Mouse (Mus musculus): ENCODE results near the gene Adgrb3. TPM values are rescaled to one million over a fixed set of nuclear protein-coding genes. Genes with fewer than 3 reads are reported as not detected.

Adgrb3 gene
- total and polyA plus RNA-seq, 2 experiments: not detected

DNA sequence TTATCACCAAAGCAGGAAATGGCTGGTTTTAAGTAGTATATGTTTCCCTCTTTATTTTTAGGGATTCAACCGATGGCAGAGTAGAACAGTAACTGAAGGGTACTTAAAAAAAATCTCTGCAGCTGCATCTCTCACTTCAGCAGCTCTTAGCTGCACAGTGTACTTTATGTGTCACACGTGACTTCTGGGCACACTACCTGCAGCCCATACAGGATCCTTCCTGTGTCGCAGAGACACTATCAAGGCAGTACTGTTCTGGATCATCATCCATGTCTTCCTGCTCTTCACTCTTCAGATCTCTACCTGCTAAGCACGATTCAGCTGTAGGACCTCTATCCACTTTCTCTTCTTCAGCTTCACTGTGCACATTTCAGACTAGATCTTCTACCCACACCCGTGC is 230.6 kb downstream of the Adgrb3 start:
- H3K36me3 ChIP-seq (ENCODE audit: control insufficient read depth, insufficient read depth, low read length): no peaks in the 10 kb centered on the region
- H3K4me1 ChIP-seq (ENCODE audit: control insufficient read depth, insufficient read depth, low read length): no peaks in the 10 kb centered on the region
- WGBS: 79% methylated on average over 5 of the region's 5 CpGs
- no peak for DNase-seq (ENCODE audit: extremely low read depth, low read depth, low spot score)
- H3K27me3 ChIP-seq (ENCODE audit: control insufficient read depth, insufficient read depth, low read length): no peaks in the 10 kb centered on the region
- TF ChIP-seq POLR2A (IDR thresholded peaks at IDR 0.05; ENCODE audit: extremely low read depth, insufficient read depth, low read length) (no peak), CTCF (IDR thresholded peaks at IDR 0.05; ENCODE audit: low read depth, low read length) (no peak)
- H3K9ac ChIP-seq (ENCODE audit: low read depth, low read length): no peak overlapping the region
- no peak overlapping the region for H3K27ac ChIP-seq (replicated peaks; ENCODE audit: insufficient read depth, low read depth, low read length)
- H3K4me3 ChIP-seq (ENCODE audit: insufficient read depth, low read depth, low read length): no peak overlapping the region
- H3K79me2 ChIP-seq (ENCODE audit: control insufficient read depth, insufficient read depth, low read length): no peaks in the 10 kb centered on the region

DNA sequence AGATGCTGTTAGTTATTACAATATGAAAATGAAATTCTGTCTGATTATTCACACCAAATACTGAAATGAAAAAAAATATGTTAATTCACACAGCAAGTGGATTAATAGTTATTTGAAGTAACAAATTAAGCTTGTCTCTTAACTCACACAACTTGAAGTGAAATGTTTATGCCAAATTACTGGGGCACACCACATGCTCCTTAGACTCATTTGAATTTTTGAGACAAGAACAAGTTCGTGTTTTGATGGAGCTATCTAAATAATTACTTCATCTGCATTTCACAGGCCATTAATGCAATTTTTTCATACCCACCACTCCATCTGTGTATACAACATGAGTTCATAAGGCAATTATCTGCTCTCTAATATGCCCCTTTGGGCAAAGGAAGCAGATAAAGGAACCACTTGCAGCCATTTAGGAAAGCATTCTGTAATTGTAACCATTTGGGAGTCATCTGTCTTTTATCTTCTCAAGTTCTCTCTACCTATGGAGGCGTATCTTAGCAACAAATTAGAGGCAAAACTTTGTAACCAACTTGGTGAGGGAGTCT is 240.9 kb downstream of the Adgrb3 start:
- no peak overlapping the region for H3K4me3 ChIP-seq (ENCODE audit: insufficient read depth, low read depth, low read length)
- DNase-seq (ENCODE audit: extremely low read depth, low read depth, low spot score): no peak
- WGBS: 51% methylated on average over 2 of the region's 2 CpGs

DNA sequence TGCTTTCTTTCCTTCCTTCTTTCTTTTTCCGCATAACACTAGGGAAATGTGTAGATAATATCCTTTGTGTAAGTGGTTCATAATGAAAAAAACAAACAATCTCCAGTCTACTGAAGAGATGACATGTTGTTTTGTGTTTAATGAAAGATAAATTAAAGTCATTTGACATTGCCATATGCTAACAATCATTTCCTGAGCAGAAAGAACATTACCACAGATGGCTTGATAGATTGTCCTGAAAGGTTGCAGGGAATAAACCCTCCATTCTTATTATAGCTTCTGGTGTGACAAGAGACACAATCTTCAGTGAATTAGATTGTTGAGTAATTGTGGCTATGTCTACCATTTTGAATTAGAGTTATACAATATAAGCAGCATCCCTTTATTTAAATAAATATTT is 247.8 kb downstream of the Adgrb3 start:
- WGBS: 75% methylated on average over 1 of the region's 1 CpGs
- Histone ChIP-seq H3K27ac (replicated peaks; ENCODE audit: insufficient read depth, low read depth, low read length) (no peak overlapping the region), H3K9ac (ENCODE audit: low read depth, low read length) (no peak overlapping the region), H3K4me1 (ENCODE audit: control insufficient read depth, insufficient read depth, low read length) (no peaks in the 10 kb centered on the region), H3K79me2 (ENCODE audit: control insufficient read depth, insufficient read depth, low read length) (no peaks in the 10 kb centered on the region), H3K27me3 (ENCODE audit: control insufficient read depth, insufficient read depth, low read length) (no peaks in the 10 kb centered on the region), H3K36me3 (ENCODE audit: control insufficient read depth, insufficient read depth, low read length) (no peaks in the 10 kb centered on the region), H3K4me3 (ENCODE audit: insufficient read depth, low read depth, low read length) (no peak overlapping the region)
- DNase-seq (ENCODE audit: extremely low read depth, low read depth, low spot score): no peak
- no peak for TF ChIP-seq CTCF (IDR thresholded peaks at IDR 0.05; ENCODE audit: low read depth, low read length)
- no peak for TF ChIP-seq POLR2A (IDR thresholded peaks at IDR 0.05; ENCODE audit: extremely low read depth, insufficient read depth, low read length)

More for the DNA sequence above, 240.9 kb downstream of the Adgrb3 start:
- H3K27me3 ChIP-seq (ENCODE audit: control insufficient read depth, insufficient read depth, low read length): no peaks in the 10 kb centered on the region
- H3K4me1 ChIP-seq (ENCODE audit: control insufficient read depth, insufficient read depth, low read length): no peaks in the 10 kb centered on the region
- H3K27ac ChIP-seq (replicated peaks; ENCODE audit: insufficient read depth, low read depth, low read length): no peak overlapping the region
- no peaks in the 10 kb centered on the region for H3K36me3 ChIP-seq (ENCODE audit: control insufficient read depth, insufficient read depth, low read length)
- no peak overlapping the region for H3K9ac ChIP-seq (ENCODE audit: low read depth, low read length)
- H3K79me2 ChIP-seq (ENCODE audit: control insufficient read depth, insufficient read depth, low read length): no peaks in the 10 kb centered on the region
- TF ChIP-seq CTCF (IDR thresholded peaks at IDR 0.05; ENCODE audit: low read depth, low read length) (no peak), POLR2A (IDR thresholded peaks at IDR 0.05; ENCODE audit: extremely low read depth, insufficient read depth, low read length) (no peak)

DNA sequence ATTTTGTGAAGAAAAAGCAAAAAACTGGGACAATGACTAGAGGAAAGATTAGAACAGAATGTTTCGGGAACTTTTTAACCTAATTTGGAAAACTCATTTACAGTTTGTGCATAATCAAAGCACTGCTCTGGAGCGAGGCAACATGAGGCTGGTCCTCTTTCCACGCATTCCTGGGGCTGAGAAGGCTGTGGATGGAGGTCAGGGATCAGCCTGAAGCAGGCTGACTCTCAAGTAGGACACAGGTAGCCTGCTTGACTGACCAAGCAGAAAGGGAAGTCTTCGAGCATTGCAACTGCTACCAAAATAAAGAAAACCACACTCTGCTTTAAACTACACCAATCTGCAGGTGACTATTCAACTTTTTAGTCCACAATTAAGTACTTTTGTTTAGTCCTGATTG is 251.7 kb downstream of the Adgrb3 start:
- Histone ChIP-seq H3K4me3 (ENCODE audit: insufficient read depth, low read depth, low read length) (no peak overlapping the region), H3K9ac (ENCODE audit: low read depth, low read length) (no peak overlapping the region), H3K27me3 (ENCODE audit: control insufficient read depth, insufficient read depth, low read length) (no peaks in the 10 kb centered on the region), H3K36me3 (ENCODE audit: control insufficient read depth, insufficient read depth, low read length) (no peaks in the 10 kb centered on the region), H3K79me2 (ENCODE audit: control insufficient read depth, insufficient read depth, low read length) (no peaks in the 10 kb centered on the region), H3K27ac (replicated peaks; ENCODE audit: insufficient read depth, low read depth, low read length) (no peak overlapping the region), H3K4me1 (ENCODE audit: control insufficient read depth, insufficient read depth, low read length) (no peaks in the 10 kb centered on the region)
- TF ChIP-seq CTCF (IDR thresholded peaks at IDR 0.05; ENCODE audit: low read depth, low read length): no peak
- no peak for TF ChIP-seq POLR2A (IDR thresholded peaks at IDR 0.05; ENCODE audit: extremely low read depth, insufficient read depth, low read length)
- WGBS: 66% methylated on average over 4 of the region's 4 CpGs
- DNase-seq (ENCODE audit: extremely low read depth, low read depth, low spot score): no peak

DNA sequence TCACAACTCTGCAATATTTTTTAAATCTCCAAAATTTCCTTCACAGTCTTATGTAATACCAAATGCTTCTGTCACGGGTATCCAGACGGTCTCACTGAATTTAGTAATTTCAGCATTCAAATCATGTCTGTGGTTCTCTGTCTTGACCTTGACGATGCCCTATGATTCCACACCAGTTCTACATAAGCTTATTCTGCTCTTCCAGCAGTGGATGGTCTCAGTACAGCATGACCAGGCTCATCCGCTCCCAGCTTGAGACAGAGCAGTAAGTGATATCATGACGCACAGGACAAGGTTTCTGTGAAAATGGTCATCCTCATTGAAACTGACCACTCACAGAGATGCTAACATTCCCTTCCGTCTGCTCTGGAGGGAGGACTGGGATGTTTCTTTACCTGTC is 252.9 kb downstream of the Adgrb3 start:
- H3K27me3 ChIP-seq (ENCODE audit: control insufficient read depth, insufficient read depth, low read length): no peaks in the 10 kb centered on the region
- WGBS: 81% methylated on average over 6 of the region's 6 CpGs
- H3K36me3 ChIP-seq (ENCODE audit: control insufficient read depth, insufficient read depth, low read length): no peaks in the 10 kb centered on the region
- H3K4me1 ChIP-seq (ENCODE audit: control insufficient read depth, insufficient read depth, low read length): no peaks in the 10 kb centered on the region
- DNase-seq (ENCODE audit: extremely low read depth, low read depth, low spot score): no peak
- TF ChIP-seq CTCF (IDR thresholded peaks at IDR 0.05; ENCODE audit: low read depth, low read length) (no peak), POLR2A (IDR thresholded peaks at IDR 0.05; ENCODE audit: extremely low read depth, insufficient read depth, low read length) (no peak)
- no peak overlapping the region for H3K4me3 ChIP-seq (ENCODE audit: insufficient read depth, low read depth, low read length)
- H3K79me2 ChIP-seq (ENCODE audit: control insufficient read depth, insufficient read depth, low read length): no peaks in the 10 kb centered on the region
- no peak overlapping the region for H3K9ac ChIP-seq (ENCODE audit: low read depth, low read length)
- no peak overlapping the region for H3K27ac ChIP-seq (replicated peaks; ENCODE audit: insufficient read depth, low read depth, low read length)

DNA sequence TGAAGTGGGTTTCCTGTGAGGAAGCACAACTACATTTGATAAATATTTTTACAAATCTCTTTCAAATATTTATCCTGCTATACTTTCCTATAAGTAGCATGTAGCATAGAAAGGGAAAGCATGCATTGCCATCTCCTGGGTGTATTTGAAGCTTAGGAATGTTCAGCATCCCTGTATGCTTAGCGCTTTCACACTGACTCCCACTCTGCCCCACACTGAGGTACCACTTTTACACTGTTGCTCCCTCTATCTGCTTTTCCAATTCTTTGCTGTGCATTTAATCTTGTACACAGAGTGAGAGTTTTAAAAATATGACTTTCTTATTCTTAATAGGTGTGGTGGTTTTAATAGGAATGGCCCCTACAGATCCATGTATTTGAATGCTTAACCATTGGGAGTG is 261.4 kb downstream of the Adgrb3 start:
- Histone ChIP-seq H3K79me2 (ENCODE audit: control insufficient read depth, insufficient read depth, low read length) (no peaks in the 10 kb centered on the region), H3K4me1 (ENCODE audit: control insufficient read depth, insufficient read depth, low read length) (no peaks in the 10 kb centered on the region), H3K27me3 (ENCODE audit: control insufficient read depth, insufficient read depth, low read length) (no peaks in the 10 kb centered on the region), H3K9ac (ENCODE audit: low read depth, low read length) (no peak overlapping the region), H3K27ac (replicated peaks; ENCODE audit: insufficient read depth, low read depth, low read length) (no peak overlapping the region), H3K36me3 (ENCODE audit: control insufficient read depth, insufficient read depth, low read length) (no peaks in the 10 kb centered on the region), H3K4me3 (ENCODE audit: insufficient read depth, low read depth, low read length) (no peak overlapping the region)
- TF ChIP-seq CTCF (IDR thresholded peaks at IDR 0.05; ENCODE audit: low read depth, low read length): no peak
- no peak for TF ChIP-seq POLR2A (IDR thresholded peaks at IDR 0.05; ENCODE audit: extremely low read depth, insufficient read depth, low read length)
- 92% methylated on average over 1 of the region's 1 CpGs for WGBS
- no peak for DNase-seq (ENCODE audit: extremely low read depth, low read depth, low spot score)
